ENCODE assay signal across 1 mouse cellular context in genomic region chr10:23115321-23115720, GRCm38 (mm10).
TF ChIP-seq lines count a peak whose summit lies in the region.

No protein-coding gene starts in this region.

TF ChIP-seq in MEL, 35 proteins besides CTCF, POLR2A, EP300 and RAD21 (continued from another document):
- TF ChIP-seq TBP (IDR thresholded peaks at IDR 0.05; ENCODE audit: low read depth, low read length) (peak; percentile 64), CHD1 (IDR thresholded peaks at IDR 0.05; ENCODE audit: low read depth, low read length) (no peak), GABPA (IDR thresholded peaks at IDR 0.05; ENCODE audit: low read depth, low read length) (no peak), JUND (IDR thresholded peaks at IDR 0.05; ENCODE audit: low read depth, low read length) (no peak)
